Mouse (Mus musculus) brown adipose tissue, adult 24 weeks (tissue): Measurements from ENCODE around the gene Ethe1. TPM values are rescaled to one million over a fixed set of nuclear protein-coding genes. Genes with fewer than 3 reads are reported as not detected.

Experiments
- H3K27ac ChIP-seq: fragments of 200-500 bp; replicated peaks from 2 replicates; pipeline ENCODE4 v1.5.1; 2012; ENCODE audit warnings: low read depth, mild to moderate bottlenecking, low read length
- H3K4me1 ChIP-seq: fragments of 200-500 bp; 2 replicates; pipeline ENCODE4 v1.6.1; 2012; ENCODE audit warnings: low read length, mixed read lengths; ENCODE audit not compliant: control insufficient read depth, insufficient read depth, insufficient read length
- H3K4me3 ChIP-seq: fragments of 200-500 bp; 2 replicates; pipeline ENCODE4 v1.5.1; 2012; ENCODE audit warnings: low read depth, mild to moderate bottlenecking, low read length, moderate library complexity; ENCODE audit not compliant: insufficient read depth
- polyA plus RNA-seq: library from polyadenylated mRNA; stranded (reverse); fragments of >200 nt; gene quantifications from 2 replicates; pipeline ENCODE4 v1.2.4, GENCODE M21; 2012; ENCODE audit not compliant: missing spikeins, insufficient read depth, insufficient read length

Ethe1 gene
- polyA plus RNA-seq, 1 experiment, result 17.2 TPM

GRCm38 (mm10) chr7:24593621-24594308 is 6.4 kb downstream of the Ethe1 start:
- H3K4me3 ChIP-seq, result peak overlapping the region; percentile 90
- H3K27ac ChIP-seq, result no peak overlapping the region
- H3K4me1 ChIP-seq, result 0 out of 2 replicates have a peak, but pooled peaks cover 2% of the 10 kb centered on the region

- H3K4me3 ChIP-seq, result peak overlapping the region; percentile 90
- no peak overlapping the region for H3K27ac ChIP-seq
- 0 out of 2 replicates have a peak, but pooled peaks cover 2% of the 10 kb centered on the region for H3K4me1 ChIP-seq
These were observed 7.0 kb downstream of the Ethe1 start for GRCm38 (mm10) chr7:24594309-24594803.

- H3K4me3 ChIP-seq, result no peak overlapping the region
- 0 out of 2 replicates have a peak, but pooled peaks cover 2% of the 10 kb centered on the region for H3K4me1 ChIP-seq
- no peak overlapping the region for H3K27ac ChIP-seq
These were observed 8.1 kb downstream of the Ethe1 start for GRCm38 (mm10) chr7:24595464-24595863.

GRCm38 (mm10) chr7:24598121-24598520 is 10.8 kb downstream of the Ethe1 start:
- Histone ChIP-seq H3K4me3 (no peak overlapping the region), H3K27ac (no peak overlapping the region), H3K4me1 (0 out of 2 replicates have a peak, but pooled peaks cover 2% of the 10 kb centered on the region)

- no peak overlapping the region for H3K4me3 ChIP-seq
- no peak overlapping the region for H3K27ac ChIP-seq
- no peaks in the 10 kb centered on the region for H3K4me1 ChIP-seq
These were observed 12.1 kb downstream of the Ethe1 start for GRCm38 (mm10) chr7:24599211-24600067.

- H3K4me3 ChIP-seq, result no peak overlapping the region
- H3K4me1 ChIP-seq, result no peaks in the 10 kb centered on the region
- H3K27ac ChIP-seq, result no peak overlapping the region
These were observed 13.7 kb downstream of the Ethe1 start for GRCm38 (mm10) chr7:24600941-24601597.

- Histone ChIP-seq H3K4me3 (no peak overlapping the region), H3K4me1 (no peaks in the 10 kb centered on the region), H3K27ac (no peak overlapping the region)
These were observed 18.2 kb downstream of the Ethe1 start for GRCm38 (mm10) chr7:24605561-24605960.

- no peak overlapping the region for H3K27ac ChIP-seq
- no peaks in the 10 kb centered on the region; the same call in 1 of the 2 replicates for H3K4me1 ChIP-seq
- H3K4me3 ChIP-seq, result no peak overlapping the region
These were observed 18.7 kb downstream of the Ethe1 start for GRCm38 (mm10) chr7:24606046-24606445.

GRCm38 (mm10) chr7:24608017-24608416 is 20.7 kb downstream of the Ethe1 start:
- peaks cover 2% of the 10 kb centered on the region; the same call in 1 of the 2 replicates for H3K4me1 ChIP-seq
- H3K27ac ChIP-seq, result no peak overlapping the region
- H3K4me3 ChIP-seq, result peak overlapping the region; percentile 23

- H3K4me1 ChIP-seq, result peaks cover 2% of the 10 kb centered on the region; the same call in 1 of the 2 replicates
- H3K4me3 ChIP-seq, result peak overlapping the region; percentile 23
- no peak overlapping the region for H3K27ac ChIP-seq
These were observed 21.2 kb downstream of the Ethe1 start for GRCm38 (mm10) chr7:24608561-24608960.

- Histone ChIP-seq H3K4me1 (peaks cover 2% of the 10 kb centered on the region; the same call in 1 of the 2 replicates), H3K27ac (no peak within 1 kb of the TSS), H3K4me3 (peak within 1 kb of the TSS; percentile 58)
These were observed 23.0 kb downstream of the Ethe1 start, which contains the start of gene Phldb3 for GRCm38 (mm10) chr7:24610144-24610878. Phldb3 (plus strand) TSS chr7:24610763.

GRCm38 (mm10) chr7:24610879-24611494 is 23.6 kb downstream of the Ethe1 start:
- H3K4me3 ChIP-seq, result peak overlapping the region; percentile 58
- peaks cover 2% of the 10 kb centered on the region; the same call in 1 of the 2 replicates for H3K4me1 ChIP-seq
- H3K27ac ChIP-seq, result no peak overlapping the region

- peaks cover 2% of the 10 kb centered on the region; the same call in 1 of the 2 replicates for H3K4me1 ChIP-seq
- H3K4me3 ChIP-seq, result peak overlapping the region; percentile 58
- H3K27ac ChIP-seq, result no peak overlapping the region
These were observed 24.4 kb downstream of the Ethe1 start for GRCm38 (mm10) chr7:24611709-24612108.
